Mouse (Mus musculus): ENCODE data around the gene Wee1. TPM values are rescaled to one million over a fixed set of nuclear protein-coding genes. Genes with fewer than 3 reads are reported as not detected.
"Not testable (repeated sequence)": the region's sequence is repeated elsewhere in the genome, so short reads cannot be mapped to it uniquely, and the experiment has no call there.

Gene Wee1
- polyA plus RNA-seq, 1 experiment from 2014 or later: 3.7 TPM

- no peak for ATAC-seq
- H3K4me1 ChIP-seq (ENCODE audit: control insufficient read depth, insufficient read depth, low read length): no peaks in the 10 kb centered on the region
- no peak overlapping the region for H3K27ac ChIP-seq (ENCODE audit: low read length)
- WGBS: 64% methylated on average over 6 of the region's 6 CpGs
- no peaks in the 10 kb centered on the region for H3K27me3 ChIP-seq (ENCODE audit: control insufficient read depth, insufficient read depth, low read depth, low read length)
- H3K36me3 ChIP-seq (ENCODE audit: control insufficient read depth, insufficient read depth, low read length): peaks cover 3% of the 10 kb centered on the region; the same call in 1 of the 2 replicates
- no peak overlapping the region for H3K9ac ChIP-seq (ENCODE audit: low read depth, low read length)
- no peak overlapping the region for H3K4me2 ChIP-seq (ENCODE audit: low read length)
- H3K4me3 ChIP-seq (ENCODE audit: low read depth, low read length): no peak overlapping the region
- no peaks in the 10 kb centered on the region for H3K9me3 ChIP-seq (replicated peaks; ENCODE audit: control insufficient read depth, low read length, poor library complexity, severe bottlenecking)
These were observed 21.0 kb upstream of the Wee1 start for GRCm38 (mm10) chr7:110100854-110101253.

DNA sequence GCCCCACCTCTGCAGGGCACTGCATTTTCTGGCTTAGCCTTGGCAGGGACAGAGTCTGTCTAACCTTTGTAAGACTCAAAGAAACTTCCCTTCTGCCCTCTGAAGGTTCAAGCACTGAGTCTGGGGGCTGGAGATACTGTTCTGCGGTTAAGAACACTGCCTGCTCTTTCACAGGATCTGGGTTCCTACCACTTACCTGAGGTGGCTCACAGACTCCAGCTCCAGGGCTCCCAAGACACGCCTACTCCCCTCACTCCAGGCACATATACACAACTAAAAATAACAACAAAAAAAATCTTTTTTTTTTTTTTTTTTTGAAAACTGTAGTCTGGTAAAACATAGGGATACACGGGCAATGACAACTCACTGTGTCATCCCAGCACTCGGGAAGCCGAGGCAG, 20.6 kb upstream of the Wee1 start:
- WGBS: 82% methylated on average over 5 of the region's 5 CpGs
- no peak for ATAC-seq
- Histone ChIP-seq H3K4me3 (ENCODE audit: low read depth, low read length) (no peak overlapping the region), H3K4me2 (ENCODE audit: low read length) (no peak overlapping the region), H3K27ac (ENCODE audit: low read length) (no peak overlapping the region), H3K9me3 (replicated peaks; ENCODE audit: control insufficient read depth, low read length, poor library complexity, severe bottlenecking) (no peaks in the 10 kb centered on the region), H3K9ac (ENCODE audit: low read depth, low read length) (no peak overlapping the region), H3K27me3 (ENCODE audit: control insufficient read depth, insufficient read depth, low read depth, low read length) (no peaks in the 10 kb centered on the region), H3K4me1 (ENCODE audit: control insufficient read depth, insufficient read depth, low read length) (no peaks in the 10 kb centered on the region), H3K36me3 (ENCODE audit: control insufficient read depth, insufficient read depth, low read length) (peaks cover 3% of the 10 kb centered on the region; the same call in 1 of the 2 replicates)

GRCm38 (mm10) chr7:110105041-110105440, 16.8 kb upstream of the Wee1 start:
- WGBS: 83% methylated on average over 5 of the region's 5 CpGs
- H3K9me3 ChIP-seq (replicated peaks; ENCODE audit: control insufficient read depth, low read length, poor library complexity, severe bottlenecking): no peaks in the 10 kb centered on the region
- no peaks in the 10 kb centered on the region for H3K36me3 ChIP-seq (ENCODE audit: control insufficient read depth, insufficient read depth, low read length)
- no peak for ATAC-seq
- H3K27me3 ChIP-seq (ENCODE audit: control insufficient read depth, insufficient read depth, low read depth, low read length): no peaks in the 10 kb centered on the region
- H3K4me1 ChIP-seq (ENCODE audit: control insufficient read depth, insufficient read depth, low read length): no peaks in the 10 kb centered on the region
- no peak overlapping the region for H3K27ac ChIP-seq (ENCODE audit: low read length)
- H3K4me3 ChIP-seq (ENCODE audit: low read depth, low read length): no peak overlapping the region
- H3K4me2 ChIP-seq (ENCODE audit: low read length): no peak overlapping the region
- no peak overlapping the region for H3K9ac ChIP-seq (ENCODE audit: low read depth, low read length)

DNA sequence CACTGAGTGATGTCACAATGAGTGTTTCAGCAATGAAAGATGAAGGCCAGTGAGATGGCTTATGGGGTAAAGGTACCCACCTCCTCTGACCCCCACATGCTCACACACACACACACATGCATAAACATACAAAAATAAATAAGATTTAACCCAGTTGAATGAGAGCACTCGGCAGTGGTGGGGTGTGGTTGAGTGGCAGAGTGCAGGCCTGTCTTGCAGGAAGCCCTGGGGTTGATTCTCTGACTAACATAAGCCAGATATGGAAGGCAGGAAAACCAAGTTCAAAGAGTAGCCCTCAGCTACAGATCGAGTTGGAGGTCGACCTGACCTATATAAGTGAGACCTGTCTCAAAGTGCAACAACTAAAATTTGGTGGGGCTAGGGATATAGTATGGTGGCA, 15.2 kb upstream of the Wee1 start:
- ATAC-seq: no peak
- 90% methylated on average over 3 of the region's 3 CpGs for WGBS
- H3K4me2 ChIP-seq (ENCODE audit: low read length): no peak overlapping the region
- no peaks in the 10 kb centered on the region for H3K27me3 ChIP-seq (ENCODE audit: control insufficient read depth, insufficient read depth, low read depth, low read length)
- no peak overlapping the region for H3K4me3 ChIP-seq (ENCODE audit: low read depth, low read length)
- no peaks in the 10 kb centered on the region for H3K9me3 ChIP-seq (replicated peaks; ENCODE audit: control insufficient read depth, low read length, poor library complexity, severe bottlenecking)
- H3K4me1 ChIP-seq (ENCODE audit: control insufficient read depth, insufficient read depth, low read length): no peaks in the 10 kb centered on the region
- no peak overlapping the region for H3K9ac ChIP-seq (ENCODE audit: low read depth, low read length)
- H3K27ac ChIP-seq (ENCODE audit: low read length): no peak overlapping the region
- H3K36me3 ChIP-seq (ENCODE audit: control insufficient read depth, insufficient read depth, low read length): no peaks in the 10 kb centered on the region

GRCm38 (mm10) chr7:110108524-110108923, 13.3 kb upstream of the Wee1 start:
- not testable (repeated sequence) for ATAC-seq; H3K4me3 ChIP-seq (ENCODE audit: low read depth, low read length); H3K27me3 ChIP-seq (ENCODE audit: control insufficient read depth, insufficient read depth, low read depth, low read length); H3K27ac ChIP-seq (ENCODE audit: low read length); H3K9ac ChIP-seq (ENCODE audit: low read depth, low read length); H3K36me3 ChIP-seq (ENCODE audit: control insufficient read depth, insufficient read depth, low read length); H3K4me1 ChIP-seq (ENCODE audit: control insufficient read depth, insufficient read depth, low read length); H3K4me2 ChIP-seq (ENCODE audit: low read length); H3K9me3 ChIP-seq (replicated peaks; ENCODE audit: control insufficient read depth, low read length, poor library complexity, severe bottlenecking)
- WGBS: 95% methylated on average over 3 of the region's 3 CpGs

DNA sequence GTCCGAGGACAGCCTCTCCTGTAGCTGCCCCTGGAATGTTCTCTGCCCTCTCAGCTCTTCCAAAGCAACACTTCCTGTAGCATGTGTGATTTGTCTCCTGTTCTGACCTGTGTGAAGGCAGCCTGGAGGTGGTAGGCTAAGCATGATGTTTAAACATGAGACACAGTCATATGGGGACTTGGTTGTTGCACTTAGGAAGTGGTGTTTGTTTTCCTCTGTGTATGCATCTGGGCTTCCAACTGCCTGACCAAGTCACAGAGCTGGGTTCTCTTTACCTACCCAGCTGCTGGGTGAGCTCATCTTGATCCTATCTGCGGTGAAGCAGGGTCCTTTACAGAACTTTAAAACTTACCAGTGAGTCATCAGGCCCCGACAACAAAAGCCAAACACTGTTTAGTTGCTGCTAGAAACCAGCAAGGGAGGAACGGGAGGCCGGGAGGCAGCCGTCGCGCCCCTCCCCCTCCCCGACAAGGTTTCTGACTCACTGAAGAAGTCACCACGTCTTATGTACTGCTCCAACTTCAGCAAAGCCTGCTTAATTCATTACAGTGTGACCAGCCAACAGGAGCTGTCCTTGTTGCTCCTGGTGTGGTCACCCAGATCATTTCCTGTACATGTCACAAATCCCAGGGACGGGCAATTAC, 12.8 kb upstream of the Wee1 start:
- Histone ChIP-seq H3K4me2 (ENCODE audit: low read length) (no peak overlapping the region), H3K27me3 (ENCODE audit: control insufficient read depth, insufficient read depth, low read depth, low read length) (no peaks in the 10 kb centered on the region), H3K4me1 (ENCODE audit: control insufficient read depth, insufficient read depth, low read length) (no peaks in the 10 kb centered on the region), H3K36me3 (ENCODE audit: control insufficient read depth, insufficient read depth, low read length) (no peaks in the 10 kb centered on the region), H3K4me3 (ENCODE audit: low read depth, low read length) (no peak overlapping the region), H3K9ac (ENCODE audit: low read depth, low read length) (no peak overlapping the region), H3K27ac (ENCODE audit: low read length) (no peak overlapping the region), H3K9me3 (replicated peaks; ENCODE audit: control insufficient read depth, low read length, poor library complexity, severe bottlenecking) (no peaks in the 10 kb centered on the region)
- no peak for ATAC-seq
- WGBS: 18% methylated on average over 11 of the region's 11 CpGs

DNA sequence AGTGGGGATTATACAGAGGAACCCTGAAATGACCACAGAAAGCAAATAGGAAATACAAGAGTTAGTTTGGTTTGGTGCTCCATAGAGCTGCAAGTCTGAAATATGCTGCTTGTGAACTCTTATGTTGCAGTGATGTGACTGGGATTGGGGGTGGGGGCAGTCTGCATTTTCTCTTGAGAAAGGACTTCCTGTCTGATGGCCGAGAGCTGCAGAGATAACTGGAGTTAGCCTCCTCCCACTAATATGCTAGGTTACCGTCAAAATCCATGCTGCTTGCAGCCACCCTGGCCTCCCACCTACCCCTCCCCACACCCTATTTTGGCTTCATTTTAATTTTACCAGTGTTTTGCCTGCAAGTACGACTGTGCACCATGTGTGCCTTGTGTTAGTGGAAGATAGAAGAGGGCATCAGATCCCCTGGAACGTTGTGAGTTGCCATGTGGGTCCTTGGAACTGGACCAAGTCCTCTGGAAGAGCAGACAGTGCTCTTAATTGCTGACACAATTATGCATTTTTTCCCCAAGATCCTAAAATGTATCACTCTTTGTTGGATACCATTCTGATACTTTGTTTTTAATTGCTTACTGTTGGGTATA, 11.7 kb upstream of the Wee1 start:
- 64% methylated on average over 4 of the region's 4 CpGs for WGBS
- Histone ChIP-seq H3K27me3 (ENCODE audit: control insufficient read depth, insufficient read depth, low read depth, low read length) (no peaks in the 10 kb centered on the region), H3K4me2 (ENCODE audit: low read length) (no peak overlapping the region), H3K4me3 (ENCODE audit: low read depth, low read length) (no peak overlapping the region), H3K9ac (ENCODE audit: low read depth, low read length) (no peak overlapping the region), H3K36me3 (ENCODE audit: control insufficient read depth, insufficient read depth, low read length) (no peaks in the 10 kb centered on the region), H3K9me3 (replicated peaks; ENCODE audit: control insufficient read depth, low read length, poor library complexity, severe bottlenecking) (no peaks in the 10 kb centered on the region), H3K4me1 (ENCODE audit: control insufficient read depth, insufficient read depth, low read length) (no peaks in the 10 kb centered on the region), H3K27ac (ENCODE audit: low read length) (no peak overlapping the region)
- no peak for ATAC-seq

GRCm38 (mm10) chr7:110114699-110115098, 7.1 kb upstream of the Wee1 start:
- H3K27ac ChIP-seq (ENCODE audit: low read length): no peak overlapping the region
- ATAC-seq: no peak
- no peak overlapping the region for H3K4me2 ChIP-seq (ENCODE audit: low read length)
- no peaks in the 10 kb centered on the region for H3K27me3 ChIP-seq (ENCODE audit: control insufficient read depth, insufficient read depth, low read depth, low read length)
- no peak overlapping the region for H3K4me3 ChIP-seq (ENCODE audit: low read depth, low read length)
- no peaks in the 10 kb centered on the region for H3K36me3 ChIP-seq (ENCODE audit: control insufficient read depth, insufficient read depth, low read length)
- H3K9ac ChIP-seq (ENCODE audit: low read depth, low read length): no peak overlapping the region
- H3K9me3 ChIP-seq (replicated peaks; ENCODE audit: control insufficient read depth, low read length, poor library complexity, severe bottlenecking): no peaks in the 10 kb centered on the region
- WGBS: 81% methylated on average over 5 of the region's 5 CpGs
- H3K4me1 ChIP-seq (ENCODE audit: control insufficient read depth, insufficient read depth, low read length): no peaks in the 10 kb centered on the region

- H3K4me1 ChIP-seq (ENCODE audit: control insufficient read depth, insufficient read depth, low read length): peaks cover 3% of the 10 kb centered on the region; the same call in 1 of the 2 replicates
- 19% methylated on average over 1 of the region's 1 CpGs for WGBS
- no peaks in the 10 kb centered on the region for H3K9me3 ChIP-seq (replicated peaks; ENCODE audit: control insufficient read depth, low read length, poor library complexity, severe bottlenecking)
- H3K27ac ChIP-seq (ENCODE audit: low read length): no peak overlapping the region
- no peak for ATAC-seq
- no peaks in the 10 kb centered on the region for H3K36me3 ChIP-seq (ENCODE audit: control insufficient read depth, insufficient read depth, low read length)
- no peak overlapping the region for H3K9ac ChIP-seq (ENCODE audit: low read depth, low read length)
- no peak overlapping the region for H3K4me3 ChIP-seq (ENCODE audit: low read depth, low read length)
- no peaks in the 10 kb centered on the region for H3K27me3 ChIP-seq (ENCODE audit: control insufficient read depth, insufficient read depth, low read depth, low read length)
- no peak overlapping the region for H3K4me2 ChIP-seq (ENCODE audit: low read length)
These were observed 5.0 kb upstream of the Wee1 start for GRCm38 (mm10) chr7:110116731-110117291.
